Mouse (Mus musculus) spleen, adult 12 weeks (tissue): Measurements from ENCODE around the gene Suclg2.

Experiments used
- DNase-seq: peaks from one replicate; pipeline ENCODE4 v3.0.0; 2022; ENCODE audit warnings: low spot score

The Suclg2 gene

DNA sequence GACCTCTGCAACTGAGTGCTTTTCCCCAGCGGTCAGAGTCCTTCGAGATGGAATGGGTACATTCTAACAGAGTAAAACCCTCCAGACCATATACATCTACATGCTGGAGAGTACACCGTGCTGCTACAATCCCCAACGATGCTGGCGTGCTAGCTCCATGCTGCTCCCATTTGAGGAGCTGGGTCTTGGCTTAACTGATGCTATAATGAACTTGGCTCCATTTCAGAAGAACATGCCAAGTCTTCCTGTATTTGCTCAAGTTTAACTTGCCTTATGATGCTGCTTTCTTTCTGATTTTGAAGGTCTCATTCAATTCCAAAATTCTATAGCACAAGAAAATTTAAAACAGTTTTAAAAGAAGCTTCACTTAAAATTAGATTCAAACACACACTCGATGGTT lies 162.3 kb downstream of the Suclg2 start:
- DNase-seq: no peak

GRCm38 (mm10) chr6:95552339-95552950 lies 166.2 kb downstream of the Suclg2 start:
- DNase-seq: no peak

GRCm38 (mm10) chr6:95551000-95551399 lies 167.6 kb downstream of the Suclg2 start:
- DNase-seq: no peak

DNA sequence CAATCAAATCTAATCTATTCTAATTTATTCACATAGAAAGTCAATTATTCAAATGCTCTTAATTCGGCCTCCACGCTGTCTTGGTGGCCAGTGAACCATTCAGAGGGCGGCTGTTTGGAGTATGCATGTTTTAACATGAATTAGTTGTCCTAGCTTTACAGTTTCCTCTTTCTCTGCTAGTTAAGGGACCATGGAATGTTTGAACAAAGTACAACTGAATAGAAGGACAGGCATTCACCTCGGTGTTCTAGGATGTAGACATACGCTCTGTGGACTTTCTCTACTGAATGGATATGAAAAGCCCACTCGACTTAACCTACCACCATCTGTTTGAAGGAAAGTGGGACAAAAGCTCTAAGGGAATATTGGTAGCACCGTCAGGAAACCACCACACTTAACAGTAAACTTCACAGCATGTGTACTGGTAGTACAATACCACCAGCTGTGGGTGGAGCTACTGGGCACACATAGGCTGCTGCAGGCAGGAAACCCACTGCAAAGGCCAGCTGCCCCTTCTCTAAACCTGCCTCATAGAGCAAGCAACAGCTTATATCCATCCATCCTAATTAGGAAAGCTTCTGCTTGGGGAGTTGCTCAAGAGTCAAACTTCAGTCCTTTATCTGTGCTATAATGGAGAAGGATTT lies 172.3 kb downstream of the Suclg2 start:
- no peak for DNase-seq

- no peak for DNase-seq
These were observed 172.9 kb downstream of the Suclg2 start for GRCm38 (mm10) chr6:95545714-95546113.

DNA sequence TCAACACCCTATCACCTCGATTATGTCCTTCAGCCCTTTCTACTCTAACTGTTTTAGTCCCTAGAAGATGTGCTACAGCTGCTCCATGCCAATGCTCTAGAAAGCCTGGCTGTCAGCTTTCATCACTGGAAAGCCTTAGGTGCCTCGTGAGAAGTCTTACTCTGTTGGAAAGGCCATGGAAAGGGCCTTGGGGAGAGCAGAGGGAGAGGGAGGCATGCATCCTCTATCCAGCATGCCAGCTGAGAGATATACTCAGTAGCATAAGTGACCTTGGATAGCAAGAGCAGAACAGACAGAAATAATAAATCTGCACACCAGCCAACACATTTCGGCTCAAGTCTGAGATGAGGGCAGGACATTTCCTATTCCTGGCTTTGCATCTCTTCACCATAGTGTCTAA lies 173.3 kb downstream of the Suclg2 start:
- DNase-seq: no peak

- DNase-seq: no peak
These were observed 183.4 kb downstream of the Suclg2 start for GRCm38 (mm10) chr6:95535191-95535590.

DNA sequence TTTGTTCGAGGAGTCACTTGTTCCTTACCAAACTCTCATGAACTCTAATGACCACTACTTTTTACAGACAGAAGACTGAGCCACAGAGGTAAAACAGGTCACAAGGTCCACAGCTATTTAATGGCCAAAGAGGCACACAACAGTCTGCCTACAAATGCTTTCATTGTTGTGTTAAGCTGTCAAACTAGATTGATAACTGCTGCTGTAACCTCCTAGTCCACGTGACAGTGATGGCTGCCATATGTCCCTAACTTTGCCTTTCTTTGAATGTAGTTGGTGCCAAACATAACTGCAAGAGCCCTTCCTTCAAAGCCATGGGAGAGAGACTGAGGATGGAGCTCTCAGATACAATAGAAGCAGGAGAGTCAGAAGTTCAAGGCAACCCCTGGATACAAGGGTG lies 198.8 kb downstream of the Suclg2 start:
- no peak for DNase-seq

GRCm38 (mm10) chr6:95518406-95518805 lies 200.2 kb downstream of the Suclg2 start:
- DNase-seq: no peak

GRCm38 (mm10) chr6:95515721-95516120 lies 202.9 kb downstream of the Suclg2 start:
- DNase-seq: no peak

DNA sequence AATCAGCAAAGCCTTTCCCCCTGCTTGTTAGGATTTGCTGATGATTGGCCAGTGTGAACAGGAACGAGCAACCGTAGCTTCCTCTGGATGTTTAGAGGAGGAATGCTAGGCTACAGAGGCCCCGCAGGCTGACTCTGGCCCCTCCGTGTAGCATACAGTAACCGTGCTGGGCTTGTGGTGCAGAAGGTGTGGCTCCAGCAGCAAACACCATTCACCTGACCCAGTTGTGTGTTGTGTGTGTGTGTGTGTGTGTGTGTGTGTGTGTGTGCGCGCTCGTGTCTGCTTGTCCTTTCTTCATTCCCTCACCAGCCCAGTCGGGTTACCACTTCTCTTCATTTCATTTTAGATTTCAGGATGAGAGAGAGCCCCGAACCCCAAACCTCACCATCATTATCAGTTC lies 203.9 kb downstream of the Suclg2 start:
- DNase-seq: no peak

GRCm38 (mm10) chr6:95511689-95512088 lies 206.9 kb downstream of the Suclg2 start:
- no peak for DNase-seq

DNA sequence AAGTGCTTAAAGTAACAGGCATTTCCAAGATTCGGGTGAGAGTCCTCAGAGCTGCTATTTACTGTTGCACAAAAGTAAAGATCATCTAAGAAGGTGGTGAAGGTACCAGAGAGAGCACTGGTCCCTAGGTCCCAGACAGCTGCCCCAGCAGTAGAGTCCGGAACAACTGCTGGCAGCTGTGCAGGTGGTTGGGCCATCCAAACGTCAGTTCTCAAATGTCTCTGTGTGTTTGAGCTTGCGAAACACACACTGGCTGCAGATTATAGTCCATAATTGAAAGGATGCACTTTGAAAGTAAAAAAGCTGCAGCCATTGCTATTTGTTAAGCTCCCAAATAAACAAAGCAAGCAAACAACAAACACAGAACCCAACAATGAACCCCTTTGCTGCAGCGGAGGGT lies 217.8 kb downstream of the Suclg2 start:
- DNase-seq: no peak

GRCm38 (mm10) chr6:95499639-95500038 lies 219.0 kb downstream of the Suclg2 start:
- DNase-seq: no peak

DNA sequence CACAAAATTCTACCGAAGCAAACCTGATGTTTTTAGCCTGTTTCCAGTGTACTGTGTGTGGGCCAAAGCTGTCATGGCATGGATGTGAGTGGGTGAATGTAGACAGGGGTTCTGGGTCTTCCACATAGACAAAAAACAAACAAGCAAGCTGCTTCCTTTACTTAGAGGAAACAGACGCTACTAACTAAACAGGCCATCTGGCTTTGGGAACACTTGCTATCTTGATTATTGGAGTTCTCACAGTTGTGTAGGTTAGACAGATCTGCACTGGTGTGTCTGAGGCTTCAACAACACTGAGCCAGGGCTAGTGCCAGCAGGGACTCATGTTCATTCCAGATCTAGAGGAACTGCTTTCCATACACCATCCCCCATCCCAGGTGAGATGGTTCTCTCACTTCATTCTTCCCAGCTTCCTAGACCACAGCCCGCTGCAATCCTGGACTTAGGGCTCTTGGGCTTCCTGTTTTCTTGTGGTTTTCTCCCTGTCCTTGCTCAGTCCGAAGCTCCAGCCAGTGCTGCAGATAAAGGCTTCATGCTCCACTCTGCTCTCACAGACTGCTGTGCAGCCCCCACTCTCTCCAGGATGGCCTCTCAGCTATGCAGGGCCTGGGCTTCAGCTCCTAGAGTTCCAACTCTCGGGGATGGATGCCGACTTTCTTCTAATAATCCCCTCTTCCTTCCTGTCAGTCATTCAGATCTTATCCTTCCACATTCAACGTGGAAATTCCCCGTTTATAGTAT lies 226.2 kb downstream of the Suclg2 start:
- no peak for DNase-seq

DNA sequence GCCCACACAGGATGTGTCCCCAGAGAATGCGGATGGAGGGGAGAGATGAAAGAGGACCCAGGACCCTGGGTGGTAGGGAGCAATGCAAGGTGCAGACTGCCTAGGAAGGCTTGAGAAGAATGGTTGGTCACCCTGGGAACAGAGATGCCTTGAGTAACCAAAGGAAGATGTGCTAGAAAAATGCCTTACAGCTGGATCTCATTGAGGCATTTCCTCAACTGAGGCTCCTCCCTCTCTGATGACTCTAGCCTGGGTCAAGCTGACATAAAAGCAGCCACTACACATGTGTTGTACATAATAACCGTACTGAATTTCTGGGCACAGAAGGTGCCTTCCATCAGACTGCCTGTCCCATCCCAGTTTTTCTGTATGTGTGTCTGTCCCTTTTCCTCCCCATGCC lies 227.6 kb downstream of the Suclg2 start:
- no peak for DNase-seq

DNA sequence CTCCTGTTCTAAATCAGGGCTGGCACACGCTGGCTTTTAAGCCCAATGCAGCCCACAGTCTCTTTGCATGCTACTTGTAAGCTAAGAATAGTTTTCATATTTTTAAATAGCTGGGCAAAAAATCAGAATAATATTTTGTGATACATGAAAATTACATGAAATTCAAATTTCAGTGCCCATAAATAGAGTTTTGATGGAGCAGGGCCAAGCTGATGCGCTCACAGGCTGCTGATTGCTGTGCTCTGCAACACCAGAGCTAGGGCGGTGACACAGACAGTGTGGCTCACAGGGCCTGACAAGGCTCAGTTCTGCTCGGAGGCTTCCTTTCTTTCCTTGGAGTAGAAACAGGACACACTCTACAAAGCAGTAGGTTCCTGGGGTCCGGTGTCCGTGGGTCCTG lies 232.8 kb downstream of the Suclg2 start:
- DNase-seq: no peak

- DNase-seq: no peak
These were observed 234.3 kb downstream of the Suclg2 start for GRCm38 (mm10) chr6:95484183-95484818.

- no peak for DNase-seq
These were observed 234.9 kb downstream of the Suclg2 start for GRCm38 (mm10) chr6:95483686-95484085.

- DNase-seq: no peak
These were observed 235.5 kb downstream of the Suclg2 start for GRCm38 (mm10) chr6:95483127-95483526.

- DNase-seq: no peak
These were observed 238.8 kb downstream of the Suclg2 start for GRCm38 (mm10) chr6:95479801-95480200.

DNA sequence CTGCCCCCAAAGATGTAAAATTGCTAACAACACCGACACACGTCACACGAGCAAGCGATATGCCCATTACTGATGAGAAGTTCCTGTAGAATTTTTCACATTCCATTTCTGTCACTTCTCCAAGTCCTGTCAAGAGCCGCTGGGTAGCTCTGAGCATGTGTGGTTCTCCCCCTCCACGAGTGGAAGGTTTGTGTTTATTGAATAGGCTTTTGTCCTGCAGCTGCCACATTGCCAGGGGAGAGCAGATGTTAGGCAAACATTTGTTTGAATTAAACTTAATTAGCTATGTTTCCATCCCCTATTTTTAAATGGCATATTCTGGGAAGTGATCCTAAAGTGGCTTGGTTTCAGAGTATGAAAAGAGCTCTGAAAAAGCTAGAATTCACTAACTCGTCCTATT lies 249.1 kb downstream of the Suclg2 start:
- DNase-seq: no peak

DNA sequence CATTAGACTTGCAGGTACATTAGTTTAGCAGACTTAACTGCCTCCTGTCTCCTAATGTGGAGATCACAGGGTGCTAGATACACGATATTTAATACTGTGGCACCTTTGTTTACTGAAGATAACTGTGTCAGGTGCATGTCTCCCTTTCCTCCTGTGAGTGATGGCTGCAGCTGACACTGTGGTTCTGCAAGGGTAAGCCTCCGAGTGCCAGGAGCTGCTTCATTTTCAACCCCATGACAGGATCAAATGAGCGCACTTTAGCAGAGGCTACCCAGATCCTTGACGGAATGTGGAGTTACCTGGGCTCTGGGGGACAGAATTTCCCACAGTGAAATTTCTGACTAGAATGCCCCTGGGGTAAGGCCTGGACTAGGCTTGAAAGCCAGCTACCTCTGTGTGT lies 253.3 kb downstream of the Suclg2 start:
- DNase-seq: no peak
